Mouse (Mus musculus) splenic B cell, adult 2 months (primary cell): ENCODE measurements around the gene Ror1.

Experiments used
- DNase-seq: peaks from one replicate; pipeline ENCODE4 v3.0.0-alpha.2; 2011; ENCODE audit warnings: low read depth, low spot score
- H3K27me3 ChIP-seq: 2 replicates; pipeline ENCODE4 v1.6.1; 2012; ENCODE audit warnings: mild to moderate bottlenecking, low read length, moderate library complexity, mixed read lengths; ENCODE audit not compliant: control insufficient read depth, poor library complexity, insufficient read depth, severe bottlenecking
- H3K36me3 ChIP-seq: 2 replicates; pipeline ENCODE4 v1.6.1; 2012; ENCODE audit warnings: mild to moderate bottlenecking, low read length, moderate library complexity, mixed read lengths; ENCODE audit not compliant: control insufficient read depth, poor library complexity, insufficient read depth, severe bottlenecking

Gene Ror1

DNA sequence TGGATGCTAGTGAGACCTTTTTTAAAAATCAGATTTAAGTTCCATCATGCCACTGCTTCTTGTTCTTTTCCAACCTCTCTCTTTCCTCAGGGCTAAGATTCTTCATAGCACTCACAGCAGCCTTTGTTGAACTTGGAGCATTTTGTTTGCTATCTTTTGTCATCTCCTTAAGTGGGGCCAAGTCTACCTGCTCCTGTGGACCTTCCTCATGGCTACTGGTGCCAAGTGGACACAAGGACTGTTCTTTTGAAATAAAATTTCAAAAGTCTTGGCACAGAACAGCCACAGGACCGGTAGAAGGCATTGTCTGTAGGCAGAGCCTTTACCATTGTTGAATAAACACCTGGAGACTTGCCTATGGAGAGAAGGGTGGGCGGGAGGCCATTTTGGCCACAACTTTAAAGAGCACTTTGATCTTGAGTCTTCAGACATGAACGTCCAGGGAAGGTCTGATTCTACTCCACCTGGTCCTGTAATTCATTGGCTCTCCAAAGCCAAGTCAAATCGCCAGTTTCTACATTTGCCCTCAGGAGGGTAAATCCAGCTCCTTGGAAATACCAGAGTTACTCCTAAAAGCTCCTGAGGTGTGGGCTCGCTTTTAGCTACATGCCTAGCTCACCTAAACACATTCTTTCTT, 195.5 kb downstream of the Ror1 start:
- H3K27me3 ChIP-seq = no peaks in the 10 kb centered on the region
- DNase-seq = no peak
- H3K36me3 ChIP-seq = no peaks in the 10 kb centered on the region

DNA sequence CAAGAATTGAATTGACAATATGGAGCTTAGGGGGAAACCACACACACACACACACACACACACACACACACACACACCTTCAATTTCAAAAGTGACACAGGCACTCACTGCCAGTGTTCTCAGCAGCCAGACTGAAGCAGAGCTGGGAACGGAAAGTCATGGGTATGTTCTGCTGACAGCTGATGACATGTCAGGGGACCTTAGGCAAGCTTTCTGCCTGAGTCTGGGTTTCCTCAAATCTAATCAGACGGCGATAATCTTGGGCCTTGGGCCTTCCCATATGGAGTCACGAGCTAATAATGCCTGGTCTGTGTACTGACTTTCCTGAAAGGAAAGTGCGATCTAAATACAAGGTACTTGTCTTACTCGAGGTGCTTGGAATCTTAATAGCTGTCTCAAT, 202.1 kb downstream of the Ror1 start:
- no peak for DNase-seq
- H3K27me3 ChIP-seq = no peaks in the 10 kb centered on the region
- H3K36me3 ChIP-seq = no peaks in the 10 kb centered on the region

DNA sequence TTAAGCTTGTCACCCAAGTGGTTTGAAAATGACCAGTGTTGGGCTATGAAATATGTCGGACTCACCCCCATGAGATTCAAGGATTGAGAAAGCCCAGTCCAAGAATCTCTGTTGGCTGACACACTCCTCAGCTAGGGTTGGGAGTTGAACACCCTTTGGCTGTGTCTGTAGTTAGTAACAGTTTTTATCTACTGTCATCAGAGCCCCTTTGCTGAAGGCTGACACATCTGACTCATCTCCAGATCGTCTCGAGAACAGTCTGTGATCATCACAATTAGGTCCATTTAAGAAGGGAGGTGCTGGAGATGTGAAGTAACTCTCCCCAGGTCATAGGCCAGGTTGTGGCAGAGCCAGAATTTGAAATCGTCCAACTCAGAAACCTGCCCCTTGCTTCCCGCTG, 203.0 kb downstream of the Ror1 start:
- no peaks in the 10 kb centered on the region for H3K36me3 ChIP-seq
- DNase-seq = no peak
- no peaks in the 10 kb centered on the region for H3K27me3 ChIP-seq

DNA sequence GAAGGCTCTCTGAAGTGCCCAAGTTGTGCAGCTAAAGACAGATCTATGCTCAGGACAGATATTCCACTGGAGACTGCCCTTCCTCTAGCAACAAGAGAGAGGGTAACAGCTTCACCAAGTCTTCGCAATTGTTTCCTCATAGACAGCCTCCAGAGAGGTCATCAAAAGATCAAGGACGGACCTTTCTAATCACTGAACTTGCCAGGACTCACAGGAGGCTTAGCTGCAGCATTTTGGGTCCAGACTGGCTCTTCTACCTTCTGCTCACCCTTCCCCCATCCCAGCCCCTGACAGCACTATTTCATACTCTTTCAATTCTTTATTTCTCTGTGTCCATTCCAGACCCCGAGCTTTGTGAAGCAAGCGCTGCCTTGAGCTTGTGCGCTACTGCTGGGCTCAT, 204.6 kb downstream of the Ror1 start:
- no peak for DNase-seq
- Histone ChIP-seq H3K36me3 (no peaks in the 10 kb centered on the region), H3K27me3 (no peaks in the 10 kb centered on the region)

DNA sequence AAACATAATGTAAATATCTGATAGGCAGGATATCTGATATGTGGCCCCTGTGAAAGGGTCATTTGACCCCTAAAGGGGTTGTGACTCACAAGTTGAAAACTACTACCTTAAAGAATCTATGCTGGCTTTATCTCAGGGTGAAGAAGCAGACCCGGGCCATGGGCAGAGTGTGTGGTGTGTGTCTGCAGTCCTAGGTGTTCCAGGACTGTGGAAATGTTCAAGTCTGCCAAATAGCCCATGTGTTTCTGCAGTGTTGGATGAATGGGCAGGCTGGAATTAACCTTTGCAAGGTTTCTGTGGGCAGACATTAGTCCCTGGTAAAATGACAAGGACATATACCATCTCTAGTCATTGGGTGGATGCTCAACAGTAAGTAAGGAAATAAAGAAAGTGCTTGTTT, 205.8 kb downstream of the Ror1 start:
- no peaks in the 10 kb centered on the region for H3K36me3 ChIP-seq
- no peak for DNase-seq
- no peaks in the 10 kb centered on the region for H3K27me3 ChIP-seq

DNA sequence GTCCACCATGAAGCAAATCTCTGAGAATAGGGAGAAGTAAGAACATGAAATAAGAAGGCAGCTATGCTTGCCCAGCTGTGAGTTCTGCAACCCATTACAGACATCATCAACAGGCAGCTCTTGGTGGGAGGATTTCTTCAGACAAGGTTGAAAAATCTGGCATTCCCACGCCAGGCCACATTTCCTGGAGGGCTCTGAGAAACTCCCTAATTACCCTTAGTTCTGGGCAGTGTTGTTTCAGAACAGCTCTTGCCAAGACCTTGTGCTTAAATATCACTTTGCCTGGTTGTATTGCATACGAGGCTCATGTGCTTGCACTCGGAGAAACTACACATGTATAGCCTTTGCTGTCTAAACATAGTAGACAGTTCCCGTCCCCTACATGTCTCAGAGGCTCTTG, 211.8 kb downstream of the Ror1 start:
- no peak for DNase-seq

DNA sequence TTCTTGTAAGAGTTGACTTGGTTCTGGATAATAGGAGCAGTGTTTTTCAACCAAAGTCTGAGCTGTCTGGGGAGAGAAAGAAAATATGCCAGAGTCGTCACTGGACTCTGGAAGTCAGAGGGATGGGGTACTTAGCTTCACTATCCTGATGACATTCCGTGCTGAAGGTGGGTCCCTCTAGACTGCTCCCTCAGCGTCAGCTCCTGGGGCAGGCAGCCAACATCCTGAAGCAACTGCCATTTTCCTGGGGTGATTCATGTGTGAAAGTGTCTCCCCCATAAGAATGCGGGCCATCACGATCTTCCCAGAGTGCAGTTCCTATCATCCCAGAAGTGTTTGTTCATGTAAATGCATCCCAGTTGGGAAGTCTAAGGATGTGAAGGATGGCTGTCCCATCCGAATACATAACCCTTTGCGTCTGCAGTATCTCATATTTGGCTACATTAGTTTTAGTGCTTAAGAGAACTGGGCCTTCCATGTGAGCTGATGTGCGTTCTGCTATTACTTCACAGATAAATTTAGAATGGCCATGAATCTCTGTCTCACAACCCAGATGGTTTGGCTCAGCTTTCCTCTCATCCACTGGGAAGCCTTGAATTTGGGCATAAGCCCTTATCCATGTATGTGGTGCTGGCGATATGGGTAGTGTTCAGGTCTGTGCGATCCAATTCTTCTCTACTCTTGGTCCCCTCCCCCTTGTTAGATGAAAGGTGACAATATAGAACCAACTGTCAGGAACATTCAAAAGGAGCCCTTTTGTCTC, 216.4 kb downstream of the Ror1 start:
- no peaks in the 10 kb centered on the region for H3K27me3 ChIP-seq
- no peaks in the 10 kb centered on the region for H3K36me3 ChIP-seq
- DNase-seq = no peak

More for the DNA sequence above, 211.8 kb downstream of the Ror1 start:
- no peaks in the 10 kb centered on the region for H3K27me3 ChIP-seq
- H3K36me3 ChIP-seq = no peaks in the 10 kb centered on the region

DNA sequence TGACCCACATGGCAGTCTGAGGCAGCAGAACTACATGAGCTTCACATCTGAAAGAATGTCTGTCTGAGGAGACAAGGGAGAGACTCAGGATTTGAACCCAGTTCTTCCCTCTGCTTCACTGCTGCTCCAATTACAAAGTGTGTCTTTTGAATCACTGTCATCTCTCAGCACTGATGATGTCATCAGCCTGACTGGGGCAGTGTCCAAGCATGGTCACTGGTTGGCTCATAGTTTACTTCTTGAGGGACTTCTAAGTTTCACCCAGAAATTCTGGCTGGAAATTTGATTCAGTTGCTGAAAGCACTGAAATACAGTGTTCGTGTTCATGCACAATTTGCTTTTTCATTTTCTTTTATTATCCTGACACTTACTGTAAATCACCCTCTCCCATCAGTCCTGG, 219.5 kb downstream of the Ror1 start:
- H3K36me3 ChIP-seq = no peaks in the 10 kb centered on the region
- no peak for DNase-seq
- H3K27me3 ChIP-seq = no peaks in the 10 kb centered on the region

- no peaks in the 10 kb centered on the region for H3K27me3 ChIP-seq
- DNase-seq = no peak
- H3K36me3 ChIP-seq = no peaks in the 10 kb centered on the region
Observed at GRCm38 (mm10) chr4:100321758-100322157, 226.2 kb downstream of the Ror1 start.

GRCm38 (mm10) chr4:100324719-100325515, 229.3 kb downstream of the Ror1 start:
- no peaks in the 10 kb centered on the region for H3K36me3 ChIP-seq
- DNase-seq = no peak
- H3K27me3 ChIP-seq = no peaks in the 10 kb centered on the region

GRCm38 (mm10) chr4:100328361-100328970, 232.9 kb downstream of the Ror1 start:
- H3K36me3 ChIP-seq = no peaks in the 10 kb centered on the region
- DNase-seq = no peak
- no peaks in the 10 kb centered on the region for H3K27me3 ChIP-seq

GRCm38 (mm10) chr4:100335168-100335567, 239.6 kb downstream of the Ror1 start:
- H3K36me3 ChIP-seq = no peaks in the 10 kb centered on the region
- no peak for DNase-seq
- no peaks in the 10 kb centered on the region for H3K27me3 ChIP-seq

DNA sequence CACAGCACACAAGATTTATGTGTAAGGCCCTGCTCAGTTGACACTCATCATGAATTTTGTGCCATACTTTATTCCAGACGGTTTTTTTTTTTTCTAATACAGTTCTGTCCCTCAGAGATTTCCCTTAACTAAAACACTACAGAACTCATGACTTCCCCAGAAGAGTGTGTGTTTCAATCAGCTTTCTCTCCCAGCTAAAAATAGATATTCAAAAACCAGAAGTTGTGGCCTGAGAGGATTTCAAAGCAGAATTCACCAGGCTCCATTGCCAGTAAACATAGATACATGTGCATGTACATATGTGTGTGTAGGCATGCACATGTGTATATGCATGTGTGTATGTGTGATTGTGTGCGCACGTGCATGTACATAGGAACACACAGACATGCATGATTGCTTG, 252.2 kb downstream of the Ror1 start:
- H3K27me3 ChIP-seq = no peaks in the 10 kb centered on the region
- H3K36me3 ChIP-seq = no peaks in the 10 kb centered on the region
- DNase-seq = no peak

DNA sequence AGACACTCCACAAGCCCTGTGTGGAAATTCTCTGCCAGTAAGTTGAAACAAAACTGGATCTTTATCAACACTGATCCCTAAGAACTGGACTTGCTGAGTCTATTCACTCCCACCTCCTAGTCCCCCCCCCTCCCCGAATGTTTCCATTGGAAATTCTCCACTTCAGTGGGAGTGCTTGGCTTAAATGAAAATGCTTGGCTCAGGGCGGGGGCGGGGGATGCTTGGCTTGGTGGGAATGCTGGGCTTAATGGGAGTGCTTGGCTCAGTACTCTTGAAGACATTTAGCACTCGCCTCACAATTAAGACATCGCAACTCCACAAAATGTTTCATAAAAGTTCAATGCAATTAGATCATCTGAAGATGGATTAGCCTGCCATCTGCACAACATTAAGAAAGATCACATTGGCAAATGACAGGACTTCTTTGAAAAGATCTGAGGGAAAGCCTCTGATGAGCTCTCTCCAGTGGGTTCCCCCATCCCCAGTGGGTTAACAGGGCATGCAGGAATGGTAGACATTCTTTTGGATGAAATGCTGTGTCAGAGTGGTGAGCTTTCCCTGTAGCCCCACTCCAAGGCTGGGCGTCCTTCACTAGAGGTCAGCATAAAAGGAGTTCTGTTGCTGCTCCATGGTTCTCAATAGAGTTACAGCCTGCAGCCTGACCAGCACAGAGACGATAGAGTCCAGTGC, 254.7 kb downstream of the Ror1 start:
- H3K27me3 ChIP-seq = no peaks in the 10 kb centered on the region
- no peaks in the 10 kb centered on the region for H3K36me3 ChIP-seq
- DNase-seq = no peak
